Mouse (Mus musculus) lung, postnatal 0 days (tissue): Measurements from ENCODE around the gene Cirbp.

Experiments
- CTCF ChIP-seq: IDR thresholded peaks from 2 replicates; pipeline ENCODE4 v1.5.1; 2016; ENCODE audit warnings: antibody characterized with exemption, mild to moderate bottlenecking
- EP300 ChIP-seq: IDR thresholded peaks from 2 replicates; pipeline ENCODE4 v1.6.1; 2016; ENCODE audit warnings: antibody characterized with exemption, mild to moderate bottlenecking, control low read depth

DNA sequence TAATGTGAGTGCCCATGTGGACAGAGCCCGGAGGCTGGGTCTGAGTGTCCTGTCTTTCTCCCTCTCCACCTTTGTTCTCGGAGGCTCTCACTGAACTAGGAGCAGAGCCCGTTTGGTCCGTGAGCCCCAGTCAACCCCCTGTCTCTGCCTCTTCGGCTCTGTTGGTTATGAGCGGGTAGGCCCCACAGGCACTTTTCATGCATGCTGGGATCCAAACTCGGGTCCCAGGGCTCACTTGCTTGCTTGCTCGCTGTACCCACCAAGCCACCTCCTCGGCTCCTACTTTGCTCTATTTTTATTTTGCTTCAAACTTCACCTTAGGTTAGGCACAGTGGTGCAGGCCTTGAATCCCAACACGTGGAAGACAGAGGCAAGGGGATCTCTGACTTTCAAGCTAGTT lies 22.0 kb downstream of the Cirbp start:
- TF ChIP-seq CTCF: no peak
- TF ChIP-seq EP300: no peak
